8 mouse cellular contexts compared by ENCODE assay signal in the genomic region with DNA sequence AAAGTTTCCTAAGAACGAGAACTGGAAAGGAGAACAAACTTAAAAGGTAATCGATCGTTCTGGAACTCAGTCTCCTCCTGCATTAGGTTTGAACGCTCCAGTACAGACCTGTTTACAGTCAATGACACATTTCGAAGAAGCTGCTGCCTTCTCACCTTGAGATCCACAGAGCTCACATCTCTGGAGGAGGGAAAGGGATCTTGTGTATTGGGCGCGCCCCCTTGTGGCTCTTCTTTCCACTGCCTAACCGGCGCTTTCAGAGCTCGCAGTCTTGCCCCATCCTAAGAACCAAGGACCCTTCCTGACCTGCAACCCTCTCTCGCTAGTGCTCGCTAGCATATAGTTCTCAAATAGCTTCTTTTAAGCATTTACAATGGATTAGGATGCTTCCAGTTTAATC. TPM values are rescaled to one million over a fixed set of nuclear protein-coding genes. Genes with fewer than 3 reads are reported as not detected.
A peak's percentile ranks its signal among the peaks of the same experiment; 100 is the strongest.
DNase-seq lines count a peak whose midpoint lies in the region; ATAC-seq lines count a peak whose summit lies in the region.

No protein-coding gene starts in this region.

- DNase-seq in WW6 (ENCODE audit: low read depth, low spot score), result peak; percentile 52
- DNase-seq in gastrocnemius, postnatal 14 days, result peak; percentile 74
- DNase-seq in left cerebral cortex, postnatal 10 days (ENCODE audit: extremely low spot score in 1 of 2, low spot score in 2 of 2), result peak; percentile 67 to 82
- DNase-seq in right cerebral cortex, postnatal 14 days, result peak; percentile 90
- DNase-seq in urinary bladder, postnatal 25 days (ENCODE audit: low spot score), result peak; percentile 75

- peak; percentile 86 for ATAC-seq in common myeloid progenitor, adult 5-6 weeks (replicated peaks; ENCODE audit: low read depth, poor library complexity, severe bottlenecking)
- peak; percentile 48 for ATAC-seq in inflammation-experienced regulatory T-cells, adult 6 months
- ATAC-seq in megakaryocyte-erythroid progenitor cell, adult 5-6 weeks (replicated peaks; ENCODE audit: low FRiP score, low TSS enrichment, poor library complexity, severe bottlenecking), result peak; percentile 84

- intact Hi-C loops in gastrocnemius, postnatal 14 days (cut with DNase I; ENCODE audit: low total_unique reads), result loop anchor here (5.0 kb wide), 2 partner anchors 347 to 447 kb away; no protein-coding TSS in a partner anchor
- intact Hi-C loops in left cerebral cortex, postnatal 10 days (cut with DNase I), result loop anchor here (1.0 to 2.0 kb wide), 2 partner anchors 349 to 446 kb away; no protein-coding TSS in a partner anchor

RNA-seq across cellular contexts. Expression of gene Sst, which starts 8.1 kb away (rescaled TPM):
- not detected in 2 replicates for total RNA-seq in common myeloid progenitor, adult 5-6 weeks (2017)
- total RNA-seq in gastrocnemius, postnatal 14 days (2021), result not detected
- polyA plus RNA-seq in inflammation-experienced regulatory T-cells, adult 6 months (2017; shearing (Covaris generic)), result not detected
- total RNA-seq in left cerebral cortex, postnatal 10 days (2021), result 100 to 1,000 TPM; 320 to 376 TPM
- not detected in 2 replicates for total RNA-seq in megakaryocyte-erythroid progenitor cell, adult 5-6 weeks (2014; fragmentation: Nextera tagmentation)
- total RNA-seq in megakaryocyte-erythroid progenitor cell, adult 5-6 weeks (2017), result not detected in 2 replicates

RNA-seq across cellular contexts. Expression of gene Rtp2, which starts 33.4 kb away (rescaled TPM):
- total RNA-seq in common myeloid progenitor, adult 5-6 weeks (2017), result not detected in 2 replicates
- not detected for total RNA-seq in gastrocnemius, postnatal 14 days (2021)
- polyA plus RNA-seq in inflammation-experienced regulatory T-cells, adult 6 months (2017; shearing (Covaris generic)), result not detected
- under 1 TPM in 1 of 2 experiments, not detected in 1; 0.45 TPM for total RNA-seq in left cerebral cortex, postnatal 10 days (2021)
- total RNA-seq in megakaryocyte-erythroid progenitor cell, adult 5-6 weeks (2014; fragmentation: Nextera tagmentation), result not detected in 2 replicates
- total RNA-seq in megakaryocyte-erythroid progenitor cell, adult 5-6 weeks (2017), result not detected in 2 replicates

Comparison
In these comparisons a context has a peak if more than half of its experiments do, and no peak if none do; other contexts are left out.
1. Peak in every context shown above with its lines: DNase-seq and ATAC-seq.
2. RNA of gene Sst, which starts 8.1 kb away (total RNA-seq): 320 to 376 TPM in left cerebral cortex, postnatal 10 days; not detected in common myeloid progenitor, adult 5-6 weeks, not detected in gastrocnemius, postnatal 14 days and not detected in megakaryocyte-erythroid progenitor cell, adult 5-6 weeks; every median in the first group is over 100 times any median in the second.